Mouse (Mus musculus) embryonic facial prominence, embryonic 13.5 days (tissue): ENCODE measurements around the gene Mrtfa. TPM values are rescaled to one million over a fixed set of nuclear protein-coding genes. Genes with fewer than 3 reads are reported as not detected.
A peak's percentile ranks its signal among the peaks of the same experiment; 100 is the strongest.

Source experiments
- ATAC-seq: fragments of 200-750 bp; cut with Nextera tagmentation; 2 replicates; pipeline ENCODE4 v1.8.0; 2017; ENCODE audit warnings: low read depth; ENCODE audit not compliant: insufficient number of reproducible peaks, insufficient read depth, low FRiP score, low TSS enrichment
- H3K27ac ChIP-seq: fragments of 300-500 bp; sonication (generic); 2 replicates; pipeline ENCODE4 v1.5.1; 2015; ENCODE audit warnings: moderate library complexity, mild to moderate bottlenecking, inconsistent platforms
- H3K27me3 ChIP-seq: fragments of 300-500 bp; sonication (generic); 2 replicates; pipeline ENCODE4 v1.6.1; 2015; ENCODE audit warnings: mild to moderate bottlenecking, inconsistent platforms
- H3K36me3 ChIP-seq: fragments of 300-500 bp; sonication (generic); 2 replicates; pipeline ENCODE4 v1.6.1; 2015; ENCODE audit warnings: mild to moderate bottlenecking, inconsistent platforms
- H3K4me1 ChIP-seq: fragments of 300-500 bp; sonication (generic); 2 replicates; pipeline ENCODE4 v1.6.1; 2015; ENCODE audit warnings: inconsistent platforms
- H3K4me2 ChIP-seq: fragments of 300-500 bp; sonication (generic); 2 replicates; pipeline ENCODE4 v1.6.1; 2015; ENCODE audit warnings: moderate library complexity, mild to moderate bottlenecking, inconsistent platforms
- H3K4me3 ChIP-seq: fragments of 300-500 bp; sonication (generic); 2 replicates; pipeline ENCODE4 v1.5.1; 2015; ENCODE audit warnings: mild to moderate bottlenecking, inconsistent platforms
- H3K9ac ChIP-seq: fragments of 300-500 bp; sonication (generic); 2 replicates; pipeline ENCODE4 v1.6.1; 2015; ENCODE audit warnings: mild to moderate bottlenecking, inconsistent platforms
- H3K9me3 ChIP-seq: fragments of 300-500 bp; sonication (generic); 2 replicates; pipeline ENCODE4 v1.6.1; 2016; ENCODE audit warnings: inconsistent platforms
- WGBS: fragments of 180-500 bp; shearing (Covaris S2); methylation state at CpG from one replicate; pipeline ENCODE4 v1.1.7; 2015; ENCODE audit warnings: mixed read lengths; 5-methylcytosine and 5-hydroxymethylcytosine counted together
- polyA plus RNA-seq: library from polyadenylated mRNA; unstranded; fragments of >200 nt; fragmentation: Nextera tagmentation; extraction: Ambion mirVana; gene quantifications from 2 replicates; pipeline ENCODE4 v1.2.1, GENCODE M21; 2015

Mrtfa gene
- polyA plus RNA-seq, 1 experiment from 2014 or later = 26.5 TPM

- no peaks in the 10 kb centered on the region for H3K27me3 ChIP-seq
- no peak overlapping the region for H3K4me3 ChIP-seq
- H3K9ac ChIP-seq = no peak overlapping the region
- H3K4me2 ChIP-seq = no peak overlapping the region
- no peak for ATAC-seq
- peaks cover 13% of the 10 kb centered on the region for H3K36me3 ChIP-seq
- peaks cover 12% of the 10 kb centered on the region for H3K4me1 ChIP-seq
- peak overlapping the region; percentile 33 for H3K27ac ChIP-seq
- H3K9me3 ChIP-seq = no peaks in the 10 kb centered on the region
- 67% methylated on average over 4 of the region's 4 CpGs for WGBS
Observed at GRCm38 (mm10) chr15:81041767-81042166, 148.8 kb downstream of the Mrtfa start.

GRCm38 (mm10) chr15:81038419-81038818, 152.1 kb downstream of the Mrtfa start:
- Histone ChIP-seq H3K27me3 (no peaks in the 10 kb centered on the region), H3K36me3 (no peaks in the 10 kb centered on the region), H3K9me3 (no peaks in the 10 kb centered on the region), H3K4me3 (no peak overlapping the region), H3K9ac (no peak overlapping the region), H3K4me2 (no peak overlapping the region), H3K27ac (no peak overlapping the region), H3K4me1 (peaks cover 24% of the 10 kb centered on the region)
- 73% methylated on average over 5 of the region's 5 CpGs for WGBS
- no peak for ATAC-seq

- Histone ChIP-seq H3K27ac (no peak overlapping the region), H3K4me2 (no peak overlapping the region), H3K27me3 (no peaks in the 10 kb centered on the region), H3K4me3 (no peak overlapping the region), H3K4me1 (peaks cover 19% of the 10 kb centered on the region), H3K36me3 (no peaks in the 10 kb centered on the region), H3K9me3 (no peaks in the 10 kb centered on the region), H3K9ac (no peak overlapping the region)
- 65% methylated on average over 12 of the region's 12 CpGs for WGBS
- no peak for ATAC-seq
Observed at GRCm38 (mm10) chr15:81035417-81036162, 155.0 kb downstream of the Mrtfa start.

GRCm38 (mm10) chr15:81034119-81034518, 156.4 kb downstream of the Mrtfa start:
- 60% methylated on average over 6 of the region's 6 CpGs for WGBS
- Histone ChIP-seq H3K4me3 (no peak overlapping the region), H3K27me3 (no peaks in the 10 kb centered on the region), H3K27ac (no peak overlapping the region), H3K9me3 (no peaks in the 10 kb centered on the region), H3K4me1 (peaks cover 19% of the 10 kb centered on the region), H3K36me3 (no peaks in the 10 kb centered on the region), H3K9ac (no peak overlapping the region), H3K4me2 (no peak overlapping the region)
- no peak for ATAC-seq

GRCm38 (mm10) chr15:81032941-81033629, 157.5 kb downstream of the Mrtfa start:
- no peak for ATAC-seq
- no peak overlapping the region for H3K4me2 ChIP-seq
- 22% methylated on average over 9 of the region's 9 CpGs for WGBS
- H3K27me3 ChIP-seq = no peaks in the 10 kb centered on the region
- no peaks in the 10 kb centered on the region for H3K9me3 ChIP-seq
- H3K4me1 ChIP-seq = peaks cover 19% of the 10 kb centered on the region
- H3K27ac ChIP-seq = no peak overlapping the region
- no peak overlapping the region for H3K9ac ChIP-seq
- no peak overlapping the region for H3K4me3 ChIP-seq
- H3K36me3 ChIP-seq = no peaks in the 10 kb centered on the region

GRCm38 (mm10) chr15:81031611-81032010, 158.9 kb downstream of the Mrtfa start:
- no peaks in the 10 kb centered on the region for H3K27me3 ChIP-seq
- H3K9me3 ChIP-seq = no peaks in the 10 kb centered on the region

GRCm38 (mm10) chr15:81030891-81031425, 159.6 kb downstream of the Mrtfa start:
- no peaks in the 10 kb centered on the region for H3K9me3 ChIP-seq
- H3K36me3 ChIP-seq = no peaks in the 10 kb centered on the region
- no peak overlapping the region for H3K27ac ChIP-seq
- no peak for ATAC-seq
- H3K9ac ChIP-seq = no peak overlapping the region
- H3K4me2 ChIP-seq = no peak overlapping the region
- no peaks in the 10 kb centered on the region for H3K27me3 ChIP-seq
- no peak overlapping the region for H3K4me3 ChIP-seq
- peaks cover 29% of the 10 kb centered on the region for H3K4me1 ChIP-seq
- 71% methylated on average over 10 of the region's 10 CpGs for WGBS

More at GRCm38 (mm10) chr15:81031611-81032010, 158.9 kb downstream of the Mrtfa start:
- Histone ChIP-seq H3K4me2 (no peak overlapping the region), H3K9ac (no peak overlapping the region), H3K4me1 (peaks cover 29% of the 10 kb centered on the region), H3K27ac (no peak overlapping the region), H3K4me3 (no peak overlapping the region), H3K36me3 (no peaks in the 10 kb centered on the region)
- ATAC-seq = no peak
- whole genome bisulfite sequencing = 79% methylated on average over 4 of the region's 4 CpGs

GRCm38 (mm10) chr15:81027378-81028173, 163.0 kb downstream of the Mrtfa start:
- 35% methylated on average over 8 of the region's 8 CpGs for WGBS
- Histone ChIP-seq H3K27me3 (no peaks in the 10 kb centered on the region), H3K4me1 (peaks cover 10% of the 10 kb centered on the region), H3K9ac (0 out of 2 replicates have a peak overlapping the region, but pooled peaks have one; percentile 1), H3K36me3 (no peaks in the 10 kb centered on the region), H3K4me3 (no peak overlapping the region), H3K27ac (no peak overlapping the region), H3K9me3 (no peaks in the 10 kb centered on the region), H3K4me2 (no peak overlapping the region)
- ATAC-seq = peak; percentile 56

- H3K4me2 ChIP-seq = no peak overlapping the region
- no peaks in the 10 kb centered on the region for H3K9me3 ChIP-seq
- H3K4me3 ChIP-seq = no peak overlapping the region
- no peaks in the 10 kb centered on the region for H3K27me3 ChIP-seq
- peaks cover 6% of the 10 kb centered on the region for H3K36me3 ChIP-seq
- 87% methylated on average over 5 of the region's 5 CpGs for WGBS
- peaks cover 10% of the 10 kb centered on the region for H3K4me1 ChIP-seq
- H3K27ac ChIP-seq = no peak overlapping the region
- ATAC-seq = no peak
- no peak overlapping the region for H3K9ac ChIP-seq
Observed at GRCm38 (mm10) chr15:81026901-81027300, 163.7 kb downstream of the Mrtfa start.

- WGBS = 91% methylated on average over 9 of the region's 9 CpGs
- Histone ChIP-seq H3K36me3 (peaks cover 30% of the 10 kb centered on the region), H3K4me3 (no peak overlapping the region), H3K27ac (no peak overlapping the region), H3K4me2 (no peak overlapping the region), H3K4me1 (peaks cover 10% of the 10 kb centered on the region), H3K27me3 (no peaks in the 10 kb centered on the region), H3K9me3 (no peaks in the 10 kb centered on the region), H3K9ac (no peak overlapping the region)
- ATAC-seq = no peak
Observed at GRCm38 (mm10) chr15:81023842-81024241, 166.7 kb downstream of the Mrtfa start.

- H3K36me3 ChIP-seq = peaks cover 44% of the 10 kb centered on the region
- no peak overlapping the region for H3K4me3 ChIP-seq
- H3K9me3 ChIP-seq = no peaks in the 10 kb centered on the region
- WGBS = 92% methylated on average over 7 of the region's 7 CpGs
- ATAC-seq = no peak
- H3K27me3 ChIP-seq = no peaks in the 10 kb centered on the region
- no peak overlapping the region for H3K4me2 ChIP-seq
- H3K27ac ChIP-seq = no peak overlapping the region
- H3K9ac ChIP-seq = 0 out of 2 replicates have a peak overlapping the region, but pooled peaks have one; percentile 21
- peaks cover 4% of the 10 kb centered on the region; the same call in 1 of the 2 replicates for H3K4me1 ChIP-seq
Observed at GRCm38 (mm10) chr15:81022437-81022836, 168.1 kb downstream of the Mrtfa start.
